Mouse (Mus musculus) kidney, embryonic 16.5 days (tissue): ENCODE measurements at regions not wholly inside any gene's neighbourhood (a gene's known extent, or its start where the extent isn't known, plus 50 kb on each side); places are given as distances from the start of the nearest gene placed in this dataset.
"Not testable (repeated sequence)": the region's sequence is repeated elsewhere in the genome, so short reads cannot be mapped to it uniquely, and the experiment has no call there.

Source experiments
- ATAC-seq: fragments of 200-750 bp; cut with Nextera tagmentation; 2 replicates; pipeline ENCODE4 v1.8.0; 2017; ENCODE audit warnings: moderate TSS enrichment; ENCODE audit not compliant: low FRiP score, low TSS enrichment
- H3K27ac ChIP-seq: fragments of 300-500 bp; sonication (generic); 2 replicates; pipeline ENCODE4 v1.5.1; 2014; ENCODE audit warnings: low read length
- H3K27me3 ChIP-seq: fragments of 300-500 bp; sonication (generic); 2 replicates; pipeline ENCODE4 v1.6.1; 2014; ENCODE audit warnings: low read length, control low read depth, mixed read lengths; ENCODE audit not compliant: insufficient read depth
- H3K36me3 ChIP-seq: fragments of 300-500 bp; sonication (generic); 2 replicates; pipeline ENCODE4 v1.6.1; 2014; ENCODE audit warnings: low read length, control low read depth, mixed read lengths; ENCODE audit not compliant: insufficient read depth
- H3K4me1 ChIP-seq: fragments of 300-500 bp; sonication (generic); 2 replicates; pipeline ENCODE4 v1.6.1; 2014; ENCODE audit warnings: low read length, control low read depth, mixed read lengths; ENCODE audit not compliant: insufficient read depth
- H3K4me2 ChIP-seq: fragments of 300-500 bp; sonication (generic); replicated peaks from 2 replicates; pipeline ENCODE4 v1.6.1; 2014; ENCODE audit warnings: low read depth, low read length
- H3K4me3 ChIP-seq: fragments of 300-500 bp; sonication (generic); 2 replicates; pipeline ENCODE4 v1.5.1; 2014; ENCODE audit warnings: mild to moderate bottlenecking, low read length
- H3K9ac ChIP-seq: fragments of 300-500 bp; sonication (generic); replicated peaks from 2 replicates; pipeline ENCODE4 v1.6.1; 2014; ENCODE audit warnings: low read length
- H3K9me3 ChIP-seq: fragments of 300-500 bp; sonication (generic); 2 replicates; pipeline ENCODE4 v1.6.1; 2016; ENCODE audit warnings: low read length, control low read depth
- WGBS: fragments of 180-500 bp; shearing (Covaris S2); extraction: QIAGEN DNeasy Blood & Tissue Kit; methylation state at CpG from one replicate; pipeline ENCODE4 v1.1.7; 2014; 5-methylcytosine and 5-hydroxymethylcytosine counted together

- H3K4me1 ChIP-seq, H3K9me3 ChIP-seq, H3K4me3 ChIP-seq, H3K4me2 ChIP-seq, H3K36me3 ChIP-seq, H3K27me3 ChIP-seq, H3K9ac ChIP-seq, ATAC-seq, H3K27ac ChIP-seq: not testable (repeated sequence)
- WGBS, result 80% methylated on average over 2 of the region's 2 CpGs
Measured at GRCm38 (mm10) chrX:12317488-12317887, 157.3 kb upstream of the Bcor start.

- Histone ChIP-seq H3K4me3 (no peak overlapping the region), H3K9ac (no peak overlapping the region), H3K9me3 (no peaks in the 10 kb centered on the region), H3K27ac (no peak overlapping the region), H3K4me1 (no peaks in the 10 kb centered on the region), H3K4me2 (no peak overlapping the region), H3K36me3 (no peaks in the 10 kb centered on the region), H3K27me3 (no peaks in the 10 kb centered on the region; the same call in 1 of the 2 replicates)
- 51% methylated on average over 4 of the region's 4 CpGs for WGBS
- no peak for ATAC-seq
Measured at GRCm38 (mm10) chrX:12318848-12319651, 158.9 kb upstream of the Bcor start.

GRCm38 (mm10) chrX:12322453-12322852, 162.3 kb upstream of the Bcor start:
- no peak overlapping the region for H3K4me2 ChIP-seq
- 74% methylated on average over 1 of the region's 1 CpGs for WGBS
- no peak overlapping the region for H3K9ac ChIP-seq
- no peak for ATAC-seq
- H3K27me3 ChIP-seq, result no peaks in the 10 kb centered on the region; the same call in 1 of the 2 replicates
- no peak overlapping the region for H3K27ac ChIP-seq
- no peaks in the 10 kb centered on the region for H3K4me1 ChIP-seq
- no peak overlapping the region for H3K4me3 ChIP-seq
- no peaks in the 10 kb centered on the region for H3K36me3 ChIP-seq
- no peaks in the 10 kb centered on the region for H3K9me3 ChIP-seq

- Histone ChIP-seq H3K9me3 (no peaks in the 10 kb centered on the region), H3K4me2 (no peak overlapping the region), H3K27ac (no peak overlapping the region), H3K27me3 (no peaks in the 10 kb centered on the region; the same call in 1 of the 2 replicates), H3K4me3 (no peak overlapping the region), H3K36me3 (no peaks in the 10 kb centered on the region), H3K4me1 (no peaks in the 10 kb centered on the region), H3K9ac (no peak overlapping the region)
- no peak for ATAC-seq
- 87% methylated on average over 3 of the region's 3 CpGs for WGBS
Measured at GRCm38 (mm10) chrX:12323268-12323667, 163.1 kb upstream of the Bcor start.

- Histone ChIP-seq H3K9me3 (no peaks in the 10 kb centered on the region), H3K27me3 (no peaks in the 10 kb centered on the region; the same call in 1 of the 2 replicates), H3K9ac (no peak overlapping the region), H3K4me2 (no peak overlapping the region), H3K4me1 (no peaks in the 10 kb centered on the region), H3K27ac (no peak overlapping the region), H3K36me3 (no peaks in the 10 kb centered on the region), H3K4me3 (no peak overlapping the region)
- WGBS, result 79% methylated on average over 6 of the region's 6 CpGs
- ATAC-seq, result no peak
Measured at GRCm38 (mm10) chrX:12323812-12324211, 163.7 kb upstream of the Bcor start.

- Histone ChIP-seq H3K9me3 (no peaks in the 10 kb centered on the region), H3K4me2 (no peak overlapping the region), H3K27ac (no peak overlapping the region), H3K27me3 (no peaks in the 10 kb centered on the region; the same call in 1 of the 2 replicates), H3K4me1 (no peaks in the 10 kb centered on the region), H3K4me3 (no peak overlapping the region), H3K9ac (no peak overlapping the region), H3K36me3 (no peaks in the 10 kb centered on the region)
- no peak for ATAC-seq
- whole genome bisulfite sequencing, result 52% methylated on average over 4 of the region's 4 CpGs
Measured at GRCm38 (mm10) chrX:12327464-12327863, 167.3 kb upstream of the Bcor start.

- Histone ChIP-seq H3K4me3 (no peak overlapping the region), H3K9ac (no peak overlapping the region), H3K27me3 (no peaks in the 10 kb centered on the region; the same call in 1 of the 2 replicates), H3K4me2 (no peak overlapping the region), H3K36me3 (no peaks in the 10 kb centered on the region), H3K27ac (no peak overlapping the region), H3K4me1 (no peaks in the 10 kb centered on the region), H3K9me3 (no peaks in the 10 kb centered on the region)
- no peak for ATAC-seq
- WGBS, result 62% methylated on average over 9 of the region's 9 CpGs
Measured at GRCm38 (mm10) chrX:12340561-12340960, 180.4 kb upstream of the Bcor start.

- 45% methylated on average over 5 of the region's 5 CpGs for WGBS
- Histone ChIP-seq H3K4me3 (no peak overlapping the region), H3K27ac (no peak overlapping the region), H3K36me3 (no peaks in the 10 kb centered on the region), H3K4me1 (no peaks in the 10 kb centered on the region), H3K27me3 (no peaks in the 10 kb centered on the region; the same call in 1 of the 2 replicates), H3K9ac (no peak overlapping the region), H3K9me3 (no peaks in the 10 kb centered on the region), H3K4me2 (no peak overlapping the region)
- ATAC-seq, result no peak
Measured at GRCm38 (mm10) chrX:12341356-12341965, 181.3 kb upstream of the Bcor start.

- Histone ChIP-seq H3K27ac (no peak overlapping the region), H3K4me2 (no peak overlapping the region), H3K27me3 (no peaks in the 10 kb centered on the region; the same call in 1 of the 2 replicates), H3K9me3 (no peaks in the 10 kb centered on the region), H3K4me3 (no peak overlapping the region), H3K9ac (no peak overlapping the region), H3K4me1 (no peaks in the 10 kb centered on the region), H3K36me3 (no peaks in the 10 kb centered on the region)
- ATAC-seq, result no peak
- 81% methylated on average over 12 of the region's 12 CpGs for WGBS
Measured at GRCm38 (mm10) chrX:12344805-12345555, 184.8 kb upstream of the Bcor start.
